Mouse (Mus musculus) limb, embryonic 12.5 days (tissue): Measurements from ENCODE around the gene Npr1. TPM values are rescaled to one million over a fixed set of nuclear protein-coding genes. Genes with fewer than 3 reads are reported as not detected.

Source experiments
- ATAC-seq: fragments of 200-750 bp; cut with Nextera tagmentation; 2 replicates; pipeline ENCODE4 v1.8.0; 2017; ENCODE audit warnings: low read depth, moderate TSS enrichment; ENCODE audit not compliant: insufficient number of reproducible peaks, insufficient read depth, low FRiP score, low TSS enrichment
- H3K27ac ChIP-seq: fragments of 300-500 bp; sonication (generic); 2 replicates; pipeline ENCODE4 v1.5.1; 2016; ENCODE audit warnings: mild to moderate bottlenecking, moderate library complexity
- H3K27me3 ChIP-seq: fragments of 300-500 bp; sonication (generic); 2 replicates; pipeline ENCODE4 v1.6.1; 2016; ENCODE audit warnings: mild to moderate bottlenecking, moderate library complexity
- H3K36me3 ChIP-seq: fragments of 300-500 bp; sonication (generic); 2 replicates; pipeline ENCODE4 v1.6.1; 2016; ENCODE audit warnings: mild to moderate bottlenecking, moderate library complexity
- H3K4me1 ChIP-seq: fragments of 300-500 bp; sonication (generic); replicated peaks from 2 replicates; pipeline ENCODE4 v1.6.1; 2016
- H3K4me2 ChIP-seq: fragments of 300-500 bp; sonication (generic); 2 replicates; pipeline ENCODE4 v1.6.1; 2016; ENCODE audit warnings: mild to moderate bottlenecking, moderate library complexity
- H3K4me3 ChIP-seq: fragments of 300-500 bp; sonication (generic); replicated peaks from 2 replicates; pipeline ENCODE4 v1.5.1; 2016; ENCODE audit warnings: mild to moderate bottlenecking
- H3K9ac ChIP-seq: fragments of 300-500 bp; sonication (generic); replicated peaks from 2 replicates; pipeline ENCODE4 v1.6.1; 2016; ENCODE audit warnings: mild to moderate bottlenecking, moderate library complexity
- H3K9me3 ChIP-seq: fragments of 300-500 bp; sonication (generic); 2 replicates; pipeline ENCODE4 v1.6.1; 2016; ENCODE audit warnings: mild to moderate bottlenecking, moderate library complexity
- WGBS: fragments of 180-500 bp; shearing (Covaris S2); methylation state at CpG from one replicate; pipeline ENCODE4 v1.1.7; 2016; 5-methylcytosine and 5-hydroxymethylcytosine counted together
- polyA plus RNA-seq: library from polyadenylated mRNA; unstranded; fragments of >200 nt; fragmentation: Nextera tagmentation; extraction: Ambion mirVana; gene quantifications from 2 replicates; pipeline ENCODE4 v1.2.1, GENCODE M21; 2016

Npr1 gene
- polyA plus RNA-seq, 1 experiment from 2014 or later = 2.7 TPM

DNA sequence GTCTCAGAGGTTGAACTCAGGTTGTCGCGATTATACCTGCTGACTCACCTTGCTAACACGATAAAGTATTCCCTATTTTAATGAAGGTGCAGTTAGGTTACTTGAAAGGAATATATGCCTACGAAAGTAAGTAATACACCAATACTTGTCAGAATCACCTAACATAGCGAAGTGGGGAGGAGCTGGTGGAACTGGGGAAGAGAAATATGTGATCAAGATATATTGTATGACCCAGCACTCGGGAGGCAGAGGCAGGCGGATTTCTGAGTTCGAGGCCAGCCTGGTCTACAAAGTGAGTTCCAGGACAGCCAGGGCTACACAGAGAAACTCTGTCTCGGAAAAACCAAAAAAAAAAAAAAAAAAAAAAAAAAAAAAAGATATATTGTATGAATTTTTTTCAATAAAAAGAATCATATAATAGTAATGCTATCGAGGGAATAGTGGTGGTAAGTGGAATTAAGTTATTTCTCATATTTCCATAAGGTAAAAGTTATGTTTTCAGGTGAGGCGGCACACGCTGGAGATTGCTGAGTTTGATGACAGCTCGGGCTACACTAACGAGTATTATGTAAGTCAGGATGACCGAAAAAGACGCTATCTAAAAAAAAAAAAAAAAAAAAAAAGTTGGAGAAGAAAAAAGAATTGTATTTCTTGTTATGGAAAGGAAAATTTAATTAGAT lies 9.6 kb upstream of the Npr1 start:
- H3K9me3 ChIP-seq = no peaks in the 10 kb centered on the region
- H3K27ac ChIP-seq = no peak overlapping the region
- no peak overlapping the region for H3K9ac ChIP-seq
- WGBS = 41% methylated on average over 16 of the region's 16 CpGs
- peaks cover 11% of the 10 kb centered on the region for H3K4me1 ChIP-seq
- 0 out of 2 replicates have a peak overlapping the region, but pooled peaks have one; percentile 24 for H3K4me3 ChIP-seq
- no peak overlapping the region; the same call in 1 of the 2 replicates for H3K4me2 ChIP-seq
- no peaks in the 10 kb centered on the region for H3K27me3 ChIP-seq
- ATAC-seq = 0 out of 2 replicates have a peak, but pooled peaks have one; percentile 12
- H3K36me3 ChIP-seq = peaks cover 30% of the 10 kb centered on the region

DNA sequence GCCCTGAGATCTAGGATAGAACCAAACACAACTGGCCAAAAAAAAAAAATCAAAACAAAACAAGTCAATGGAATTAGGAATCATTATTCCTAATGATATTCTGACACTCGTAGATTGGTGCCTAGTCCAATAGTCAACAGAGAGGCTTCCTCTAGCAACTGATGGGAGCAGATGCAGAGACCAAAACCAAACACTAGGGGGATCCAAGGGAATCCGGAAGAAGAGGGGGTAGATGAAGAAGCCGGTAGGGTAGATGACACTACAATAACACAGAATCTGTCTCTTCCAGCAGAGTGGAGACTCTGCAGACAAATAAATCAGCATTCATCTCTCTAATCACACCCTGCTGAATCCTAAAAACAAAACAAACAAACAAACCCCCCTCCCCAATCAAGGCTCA lies 6.5 kb upstream of the Npr1 start:
- Histone ChIP-seq H3K4me1 (peaks cover 5% of the 10 kb centered on the region), H3K9ac (no peak overlapping the region), H3K4me2 (no peak overlapping the region), H3K36me3 (0 out of 2 replicates have a peak, but pooled peaks cover under 1% of the 10 kb centered on the region), H3K4me3 (no peak overlapping the region), H3K9me3 (no peaks in the 10 kb centered on the region), H3K27ac (no peak overlapping the region), H3K27me3 (no peaks in the 10 kb centered on the region; the same call in 1 of the 2 replicates)
- ATAC-seq = no peak
- 28% methylated on average over 3 of the region's 3 CpGs for WGBS

- Histone ChIP-seq H3K27ac (no peak overlapping the region), H3K4me3 (no peak overlapping the region), H3K4me1 (peaks cover 17% of the 10 kb centered on the region), H3K27me3 (peaks cover 39% of the 10 kb centered on the region), H3K36me3 (no peaks in the 10 kb centered on the region), H3K9me3 (no peaks in the 10 kb centered on the region), H3K4me2 (no peak overlapping the region), H3K9ac (no peak overlapping the region)
- ATAC-seq = no peak
- WGBS = 91% methylated on average over 10 of the region's 10 CpGs
Measured at GRCm38 (mm10) chr3:90467618-90468300, 2.1 kb upstream of the Npr1 start.

DNA sequence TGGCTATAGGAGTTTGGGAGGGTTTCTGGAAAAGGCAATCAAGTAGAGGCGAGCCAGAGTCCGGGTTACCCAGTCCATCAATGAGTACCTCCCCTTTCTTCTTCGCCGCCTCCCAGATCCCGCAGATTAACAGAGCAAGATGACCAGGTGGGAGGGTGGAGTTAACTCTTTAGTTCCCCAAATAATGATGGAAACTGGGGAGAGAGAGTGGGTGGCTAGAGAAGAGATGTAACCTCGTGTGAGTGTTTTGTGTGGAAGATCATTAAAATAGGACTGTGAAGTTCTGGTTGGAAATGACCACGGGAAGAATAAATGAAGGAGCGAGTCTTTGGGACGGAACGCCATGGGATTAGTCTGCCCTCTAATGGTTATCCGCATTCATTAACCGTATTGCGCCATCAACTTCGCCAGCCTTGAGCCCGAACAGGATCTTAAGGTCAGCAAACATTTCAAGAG lies 673 bp upstream of the Npr1 start:
- H3K9me3 ChIP-seq = no peaks in the 10 kb centered on the region
- H3K27me3 ChIP-seq = peaks cover 52% of the 10 kb centered on the region
- peak overlapping the region; percentile 55 for H3K9ac ChIP-seq
- ATAC-seq = peak; percentile 19; the same call in 1 of the 2 replicates
- H3K4me3 ChIP-seq = peak overlapping the region; percentile 50
- H3K27ac ChIP-seq = no peak overlapping the region
- H3K4me2 ChIP-seq = peak overlapping the region; percentile 74
- H3K4me1 ChIP-seq = peaks cover 17% of the 10 kb centered on the region
- under 1% methylated on average over 15 of the region's 15 CpGs for WGBS
- no peaks in the 10 kb centered on the region for H3K36me3 ChIP-seq

DNA sequence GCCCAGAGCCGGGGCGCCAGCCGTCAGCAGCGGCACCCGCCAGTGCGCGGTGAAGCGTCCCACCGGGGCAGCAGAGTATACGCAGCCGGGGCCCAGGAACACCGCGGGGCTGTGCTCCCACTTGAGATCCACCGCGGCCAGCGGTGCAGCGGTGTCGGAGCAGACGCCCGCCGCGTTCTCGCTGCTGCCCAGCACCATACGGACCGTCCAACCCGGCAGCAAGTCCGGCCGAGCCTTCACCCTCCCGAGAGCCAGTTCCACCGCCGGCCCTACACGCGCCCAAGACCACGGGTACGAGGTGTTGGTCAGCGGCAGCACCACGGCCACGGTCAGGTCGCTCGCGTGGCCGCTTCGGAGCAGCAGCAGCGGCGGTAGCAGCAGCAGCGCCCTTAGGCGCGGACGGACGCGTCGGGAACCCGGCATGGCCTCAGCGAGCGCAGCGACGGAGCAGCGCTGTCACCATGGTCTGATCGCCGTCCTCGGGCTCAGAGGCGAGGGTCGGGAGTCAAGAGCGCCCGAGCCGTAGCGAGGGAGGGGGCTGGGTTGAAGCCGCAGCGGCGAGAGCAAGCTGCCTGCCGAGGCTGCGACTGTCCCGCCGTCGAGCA lies 483 bp downstream of the Npr1 start:
- H3K27ac ChIP-seq = no peak overlapping the region
- peak; percentile 10; the same call in 1 of the 2 replicates for ATAC-seq

DNA sequence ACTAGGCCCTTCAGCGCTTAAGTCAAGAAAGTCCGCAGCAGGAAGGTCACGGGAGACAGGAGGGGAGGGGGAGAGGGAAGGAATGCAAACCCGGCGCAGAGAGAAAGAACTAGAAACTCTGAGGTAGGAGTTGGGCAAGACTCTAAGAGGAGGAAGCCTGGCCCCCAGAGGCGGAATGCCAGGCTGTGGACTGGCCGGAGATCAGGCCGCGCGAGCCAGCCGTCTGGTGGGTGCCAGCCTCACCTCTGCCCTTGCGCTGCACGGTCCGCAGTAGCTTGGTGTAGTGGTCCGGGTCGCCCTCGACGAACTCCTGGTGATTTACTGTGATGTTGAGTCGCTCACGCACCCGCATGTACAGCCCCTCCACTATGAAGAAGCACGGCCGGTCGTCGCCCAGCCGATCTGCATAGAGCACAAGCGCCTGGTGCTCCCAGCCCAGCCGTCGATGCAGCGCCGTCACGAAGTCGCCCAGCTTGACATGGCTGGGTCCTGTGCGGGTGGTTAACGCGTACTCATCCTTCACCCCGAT lies 1.1 kb downstream of the Npr1 start:
- no peak for ATAC-seq
- 12% methylated on average over 37 of the region's 37 CpGs for WGBS
- H3K4me1 ChIP-seq = peaks cover 17% of the 10 kb centered on the region
- H3K27ac ChIP-seq = no peak overlapping the region
- H3K4me2 ChIP-seq = peak overlapping the region; percentile 74
- peak overlapping the region; percentile 50 for H3K4me3 ChIP-seq
- H3K36me3 ChIP-seq = no peaks in the 10 kb centered on the region
- no peaks in the 10 kb centered on the region for H3K9me3 ChIP-seq
- H3K9ac ChIP-seq = peak overlapping the region; percentile 55; the same call in 1 of the 2 replicates
- peaks cover 63% of the 10 kb centered on the region for H3K27me3 ChIP-seq

More for the DNA sequence above, 483 bp downstream of the Npr1 start:
- peaks cover 17% of the 10 kb centered on the region for H3K4me1 ChIP-seq
- no peaks in the 10 kb centered on the region for H3K36me3 ChIP-seq
- H3K27me3 ChIP-seq = peaks cover 63% of the 10 kb centered on the region
- no peaks in the 10 kb centered on the region for H3K9me3 ChIP-seq
- peak overlapping the region; percentile 50 for H3K4me3 ChIP-seq
- H3K4me2 ChIP-seq = peak overlapping the region; percentile 74
- WGBS = 2% methylated on average over 75 of the region's 75 CpGs
- H3K9ac ChIP-seq = peak overlapping the region; percentile 55

- Histone ChIP-seq H3K36me3 (no peaks in the 10 kb centered on the region), H3K4me3 (no peak overlapping the region), H3K9me3 (no peaks in the 10 kb centered on the region), H3K4me1 (peaks cover 17% of the 10 kb centered on the region), H3K9ac (no peak overlapping the region), H3K4me2 (no peak overlapping the region), H3K27me3 (peaks cover 66% of the 10 kb centered on the region), H3K27ac (no peak overlapping the region)
- no peak for ATAC-seq
- WGBS = 32% methylated on average over 7 of the region's 7 CpGs
Measured at GRCm38 (mm10) chr3:90462579-90462978, 3.1 kb downstream of the Npr1 start.

- Histone ChIP-seq H3K9ac (no peak overlapping the region), H3K4me1 (peaks cover 17% of the 10 kb centered on the region), H3K27me3 (peaks cover 66% of the 10 kb centered on the region), H3K4me3 (no peak overlapping the region), H3K9me3 (no peaks in the 10 kb centered on the region), H3K36me3 (no peaks in the 10 kb centered on the region), H3K4me2 (no peak overlapping the region), H3K27ac (no peak overlapping the region)
- WGBS = 84% methylated on average over 3 of the region's 3 CpGs
- no peak for ATAC-seq
Measured at GRCm38 (mm10) chr3:90461935-90462334, 3.7 kb downstream of the Npr1 start.

DNA sequence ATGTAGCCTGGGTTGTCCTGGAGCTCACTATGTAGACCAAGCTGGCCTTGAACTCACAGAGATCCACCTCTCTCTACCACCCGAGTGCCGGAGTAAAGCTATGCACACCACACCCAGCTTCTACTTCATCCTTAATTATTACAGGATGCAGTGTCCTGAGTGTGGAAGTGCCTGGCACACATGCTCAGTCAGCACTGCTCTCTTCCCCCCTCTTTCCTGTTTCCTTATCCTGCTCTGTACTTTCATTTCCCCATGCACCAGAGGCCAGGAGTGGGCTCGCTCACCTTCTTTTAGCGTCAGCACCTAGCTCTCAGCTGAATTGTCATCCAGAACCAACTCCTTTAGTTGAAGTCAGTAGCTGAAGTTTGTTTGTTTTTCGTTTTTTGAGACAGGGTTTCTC lies 5.4 kb downstream of the Npr1 start:
- no peak overlapping the region for H3K4me3 ChIP-seq
- H3K27me3 ChIP-seq = peaks cover 53% of the 10 kb centered on the region
- no peak overlapping the region for H3K4me2 ChIP-seq
- WGBS = 69% methylated on average over 5 of the region's 5 CpGs
- H3K4me1 ChIP-seq = peaks cover 6% of the 10 kb centered on the region
- H3K36me3 ChIP-seq = no peaks in the 10 kb centered on the region
- H3K27ac ChIP-seq = no peak overlapping the region
- no peak overlapping the region for H3K9ac ChIP-seq
- H3K9me3 ChIP-seq = no peaks in the 10 kb centered on the region
- no peak for ATAC-seq

DNA sequence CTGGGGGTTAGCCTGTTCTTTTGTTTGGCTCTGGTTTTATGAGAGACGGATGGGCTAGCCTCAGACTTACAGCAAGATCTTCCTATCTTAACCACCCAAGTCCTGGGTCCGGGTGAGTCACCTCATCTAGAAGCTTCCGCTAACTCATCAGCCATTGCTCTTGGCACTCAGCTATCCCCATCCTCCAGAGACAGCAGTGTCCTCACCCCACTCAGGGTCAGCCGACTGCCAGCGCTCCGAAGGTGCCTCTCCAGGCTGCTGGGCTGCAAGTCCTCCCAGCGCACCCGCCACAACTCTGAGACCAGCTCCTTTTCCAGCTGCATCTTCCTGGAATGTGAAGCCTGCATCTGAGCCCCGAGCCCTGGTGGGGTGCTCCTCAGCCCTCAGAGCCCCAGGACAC lies 5.9 kb downstream of the Npr1 start:
- ATAC-seq = no peak

DNA sequence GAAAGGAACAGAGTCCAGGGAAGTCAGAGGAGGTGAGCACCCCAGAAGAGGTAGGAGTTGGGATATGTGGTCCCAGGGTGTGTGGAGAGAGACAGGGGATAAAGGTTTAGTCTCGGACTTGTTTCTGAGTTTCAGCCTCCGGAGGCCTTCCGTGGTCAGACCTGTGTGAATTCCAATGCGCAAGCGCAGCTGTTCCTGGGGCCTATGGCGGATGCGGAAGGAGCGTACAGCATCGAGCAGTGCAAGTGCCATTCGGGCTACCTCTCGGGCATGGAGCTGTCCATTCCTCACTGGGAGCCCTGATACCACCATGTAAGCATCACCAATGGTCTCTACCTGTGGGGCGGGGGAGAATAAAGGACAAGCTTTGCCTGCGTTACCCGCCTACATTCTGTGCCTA lies 10.7 kb downstream of the Npr1 start:
- WGBS = 85% methylated on average over 14 of the region's 14 CpGs
- no peak for ATAC-seq
- no peak overlapping the region for H3K27ac ChIP-seq
- no peak overlapping the region for H3K9ac ChIP-seq
- H3K9me3 ChIP-seq = no peaks in the 10 kb centered on the region
- no peaks in the 10 kb centered on the region for H3K36me3 ChIP-seq
- peaks cover 7% of the 10 kb centered on the region; the same call in 1 of the 2 replicates for H3K27me3 ChIP-seq
- no peak overlapping the region for H3K4me3 ChIP-seq
- no peaks in the 10 kb centered on the region; the same call in 1 of the 2 replicates for H3K4me1 ChIP-seq
- no peak overlapping the region for H3K4me2 ChIP-seq

More for the DNA sequence above, 5.9 kb downstream of the Npr1 start:
- no peak overlapping the region for H3K4me3 ChIP-seq
- WGBS = 79% methylated on average over 9 of the region's 9 CpGs
- peaks cover 47% of the 10 kb centered on the region for H3K27me3 ChIP-seq
- H3K9ac ChIP-seq = no peak overlapping the region
- H3K4me2 ChIP-seq = no peak overlapping the region
- H3K9me3 ChIP-seq = no peaks in the 10 kb centered on the region
- H3K27ac ChIP-seq = no peak overlapping the region
- no peaks in the 10 kb centered on the region for H3K36me3 ChIP-seq
- no peaks in the 10 kb centered on the region; the same call in 1 of the 2 replicates for H3K4me1 ChIP-seq
